Mouse (Mus musculus) megakaryocyte, embryonic 14.5 days (primary cell): ENCODE results near the gene Urgcp.

Experiments
- FLI1 ChIP-seq: IDR thresholded peaks from 2 replicates; pipeline ENCODE4 v1.6.1; 2012; ENCODE audit warnings: low read length, inconsistent platforms, mixed read lengths
- GATA1 ChIP-seq: IDR thresholded peaks from 3 replicates; pipeline ENCODE4 v1.6.1; 2012; ENCODE audit warnings: mixed read lengths, low read length, inconsistent platforms, borderline replicate concordance

GRCm38 (mm10) chr11:5702271-5702956 lies 59.8 kb downstream of the Urgcp start:
- TF ChIP-seq GATA1: no peak
- no peak for TF ChIP-seq FLI1
